Mouse (Mus musculus) inflammation-experienced regulatory T-cells, adult 6 months (primary cell): ENCODE data around the gene Ptprh. TPM values are rescaled to one million over a fixed set of nuclear protein-coding genes. Genes with fewer than 3 reads are reported as not detected.

Experiments
- ATAC-seq: one replicate; pipeline ENCODE4 v1.8.0; 2017
- polyA plus RNA-seq, 3 experiments: library from polyadenylated mRNA; unstranded; fragments of 100-300 nt; shearing (Covaris generic); gene quantifications; one replicate each; pipeline ENCODE4 v1.2.1; 2017

Gene Ptprh
- polyA plus RNA-seq, 3 experiments from 2014 or later: not detected

GRCm38 (mm10) chr7:4522292-4522691, 81.5 kb downstream of the Ptprh start:
- ATAC-seq: no peak

GRCm38 (mm10) chr7:4521231-4522003, 82.4 kb downstream of the Ptprh start:
- no peak for ATAC-seq

GRCm38 (mm10) chr7:4518487-4518886, 85.4 kb downstream of the Ptprh start:
- ATAC-seq: peak; percentile 85

GRCm38 (mm10) chr7:4516332-4517050, 87.3 kb downstream of the Ptprh start, which contains the start of gene Tnnt1:
TSS of gene Tnnt1 (minus strand) at chr7:4516382.
- no peak for ATAC-seq

- ATAC-seq: no peak
Measured at GRCm38 (mm10) chr7:4515853-4516252, 88.0 kb downstream of the Ptprh start.

- no peak for ATAC-seq
Measured at GRCm38 (mm10) chr7:4513829-4514712, 89.8 kb downstream of the Ptprh start.

GRCm38 (mm10) chr7:4513236-4513635, 90.6 kb downstream of the Ptprh start:
- ATAC-seq: peak; percentile 51

- ATAC-seq: no peak
Measured at GRCm38 (mm10) chr7:4511489-4512224, 92.2 kb downstream of the Ptprh start.

- ATAC-seq: peak; percentile 93
Measured at GRCm38 (mm10) chr7:4509863-4510608, 93.8 kb downstream of the Ptprh start.

- ATAC-seq: no peak
Measured at GRCm38 (mm10) chr7:4508739-4509116, 95.1 kb downstream of the Ptprh start.

GRCm38 (mm10) chr7:4508062-4508738, 95.6 kb downstream of the Ptprh start:
- no peak for ATAC-seq

GRCm38 (mm10) chr7:4507220-4507619, 96.6 kb downstream of the Ptprh start:
- ATAC-seq: no peak

- no peak for ATAC-seq
Measured at GRCm38 (mm10) chr7:4504646-4505435, 99.0 kb downstream of the Ptprh start.

GRCm38 (mm10) chr7:4503858-4504257, 100.0 kb downstream of the Ptprh start:
- no peak for ATAC-seq

GRCm38 (mm10) chr7:4503100-4503499, 100.7 kb downstream of the Ptprh start:
- ATAC-seq: no peak

GRCm38 (mm10) chr7:4502421-4503090, 101.3 kb downstream of the Ptprh start:
- ATAC-seq: no peak

GRCm38 (mm10) chr7:4501558-4502397, 102.1 kb downstream of the Ptprh start, which contains the start of gene Ppp1r12c:
TSS of gene Ppp1r12c (minus strand) at chr7:4501680.
- ATAC-seq: peak; percentile 88

- ATAC-seq: peak; percentile 46
Measured at GRCm38 (mm10) chr7:4500892-4501471, 102.9 kb downstream of the Ptprh start.
